In genomic region chr2:93175278-93175677, GRCm38 (mm10) we compare ENCODE assay signal across 12 mouse cellular contexts. TPM values are rescaled to one million over a fixed set of nuclear protein-coding genes. Genes with fewer than 3 reads are reported as not detected.
DNase-seq lines count a peak whose midpoint lies in the region; ATAC-seq and TF ChIP-seq lines count a peak whose summit lies in the region.
"Had no signal": no experiment of that assay in that cellular context is flagged by ENCODE, and none has a peak within 500 bp of the region (broad histone marks: within the 10 kb centered on the region; RNA-seq: fewer than 3 reads in every experiment).

No protein-coding gene starts in this region.

- TF ChIP-seq EP300 in lung, postnatal 0 days (IDR thresholded peaks at IDR 0.05): no peak

- WGBS in heart, embryonic 12.5 days: 35% methylated on average over 5 of the region's 5 CpGs
- 36% methylated on average over 5 of the region's 5 CpGs for WGBS in lung, postnatal 0 days
- 14% methylated on average over 5 of the region's 5 CpGs for WGBS in hindbrain, postnatal 0 days
- WGBS in neural tube, embryonic 12.5 days: 14% methylated on average over 5 of the region's 5 CpGs

- H3K4me2 ChIP-seq in heart, embryonic 12.5 days: no peak overlapping the region
- no peak overlapping the region for H3K4me2 ChIP-seq in lung, postnatal 0 days (replicated peaks; ENCODE audit: low read depth, low read length)
- H3K4me2 ChIP-seq in hindbrain, postnatal 0 days (ENCODE audit: low read depth, low read length): no peak overlapping the region
- H3K4me2 ChIP-seq in neural tube, embryonic 12.5 days (replicated peaks): no peak overlapping the region
- H3K4me2 ChIP-seq: limb, embryonic 15.5 days had no signal

- peaks cover 26% of the 10 kb centered on the region for H3K4me1 ChIP-seq in heart, embryonic 12.5 days (replicated peaks)
- H3K4me1 ChIP-seq in lung, postnatal 0 days (ENCODE audit: insufficient read depth, low read depth, low read length): peaks cover 13% of the 10 kb centered on the region; the same call in 1 of the 2 replicates
- H3K4me1 ChIP-seq in hindbrain, postnatal 0 days (ENCODE audit: insufficient read depth, low read length): peaks cover 30% of the 10 kb centered on the region
- H3K4me1 ChIP-seq in neural tube, embryonic 12.5 days: peaks cover 72% of the 10 kb centered on the region

- H3K27ac ChIP-seq in heart, embryonic 12.5 days (ENCODE audit: poor library complexity, severe bottlenecking): no peak overlapping the region
- no peak overlapping the region for H3K27ac ChIP-seq in lung, postnatal 0 days (ENCODE audit: low read length)
- peak overlapping the region; percentile 82 for H3K27ac ChIP-seq in hindbrain, postnatal 0 days
- peak overlapping the region; percentile 11; the same call in 1 of the 2 replicates for H3K27ac ChIP-seq in neural tube, embryonic 12.5 days
- H3K27ac ChIP-seq: limb, embryonic 15.5 days had no signal

- no peak overlapping the region for H3K9ac ChIP-seq in heart, embryonic 12.5 days
- no peak overlapping the region for H3K9ac ChIP-seq in lung, postnatal 0 days (replicated peaks; ENCODE audit: low read depth)
- no peak overlapping the region for H3K9ac ChIP-seq in hindbrain, postnatal 0 days (replicated peaks; ENCODE audit: low read length)
- H3K9ac ChIP-seq in neural tube, embryonic 12.5 days: no peak overlapping the region
- H3K9ac ChIP-seq: limb, embryonic 15.5 days had no signal

- H3K27me3 ChIP-seq in heart, embryonic 12.5 days (replicated peaks): peaks cover 75% of the 10 kb centered on the region
- peaks cover 5% of the 10 kb centered on the region; the same call in 1 of the 2 replicates for H3K27me3 ChIP-seq in lung, postnatal 0 days (replicated peaks; ENCODE audit: insufficient read depth, low read length)
- no peaks in the 10 kb centered on the region for H3K27me3 ChIP-seq in hindbrain, postnatal 0 days (ENCODE audit: insufficient read depth, low read length)
- H3K27me3 ChIP-seq in neural tube, embryonic 12.5 days (replicated peaks): peaks cover 4% of the 10 kb centered on the region; the same call in 1 of the 2 replicates

- no peak for ATAC-seq in heart, embryonic 12.5 days (ENCODE audit: insufficient number of reproducible peaks, low FRiP score)
- ATAC-seq in lung, postnatal 0 days: peak; percentile 40; the same call in 1 of the 2 replicates
- no peak for ATAC-seq in hindbrain, postnatal 0 days
- ATAC-seq in neural tube, embryonic 12.5 days (ENCODE audit: low FRiP score, low read depth): no peak

- no peaks in the 10 kb centered on the region for H3K36me3 ChIP-seq in heart, embryonic 12.5 days
- H3K36me3 ChIP-seq in lung, postnatal 0 days (ENCODE audit: insufficient read depth, low read length): no peaks in the 10 kb centered on the region
- H3K36me3 ChIP-seq in hindbrain, postnatal 0 days (ENCODE audit: insufficient read depth, low read length): no peaks in the 10 kb centered on the region
- no peaks in the 10 kb centered on the region for H3K36me3 ChIP-seq in neural tube, embryonic 12.5 days
- H3K36me3 ChIP-seq: limb, embryonic 15.5 days had no signal

- no peak overlapping the region for H3K4me3 ChIP-seq in heart, embryonic 12.5 days
- H3K4me3 ChIP-seq in lung, postnatal 0 days (ENCODE audit: low read depth, low read length): no peak overlapping the region
- no peak overlapping the region for H3K4me3 ChIP-seq in hindbrain, postnatal 0 days (ENCODE audit: low read length)
- no peak overlapping the region for H3K4me3 ChIP-seq in neural tube, embryonic 12.5 days
- H3K4me3 ChIP-seq: limb, embryonic 15.5 days had no signal

- DNase-seq in heart, adult 11 months: peak; percentile 98
- DNase-seq in lung, postnatal 0 days (ENCODE audit: low spot score): no peak
- no peak for DNase-seq in lung, postnatal 25 days (ENCODE audit: low spot score)
- no peak for DNase-seq in hindbrain, postnatal 0 days (ENCODE audit: low spot score)
- no peak for DNase-seq in yolk sac, embryonic 10.5 days (ENCODE audit: low spot score)
- no peak for DNase-seq in thymus, adult 18-20 months
- DNase-seq: adrenal gland, adult 2 months; cerebellum, adult 11 months; heart, postnatal 10 days had no signal

- H3K9me3 ChIP-seq in heart, embryonic 12.5 days (replicated peaks): no peaks in the 10 kb centered on the region
- H3K9me3 ChIP-seq in lung, postnatal 0 days (ENCODE audit: low read length): no peaks in the 10 kb centered on the region
- H3K9me3 ChIP-seq in hindbrain, postnatal 0 days (ENCODE audit: low read length): no peaks in the 10 kb centered on the region
- no peaks in the 10 kb centered on the region for H3K9me3 ChIP-seq in neural tube, embryonic 12.5 days
- H3K9me3 ChIP-seq: limb, embryonic 15.5 days had no signal

- TF ChIP-seq CTCF in lung, postnatal 0 days (IDR thresholded peaks at IDR 0.05): no peak
- TF ChIP-seq CTCF in hindbrain, postnatal 0 days (IDR thresholded peaks at IDR 0.05; ENCODE audit: low read depth): no peak

RNA-seq across cellular contexts. Expression of gene Trp53i11, which starts 12.1 kb away (rescaled TPM):
- polyA plus RNA-seq in heart, embryonic 12.5 days (2016; fragmentation: Nextera tagmentation; extraction: Ambion mirVana): 25.2 and 26.7 TPM in 2 replicates
- polyA plus RNA-seq in lung, postnatal 0 days (2015; fragmentation: Nextera tagmentation; extraction: Ambion mirVana): 14.8 and 21.1 TPM in 2 replicates
- total RNA-seq in hindbrain, postnatal 0 days (2014; rRNA removed): 150 and 176 TPM in 2 replicates
- polyA plus RNA-seq in hindbrain, postnatal 0 days (2015; fragmentation: Nextera tagmentation; extraction: Ambion mirVana): 49.6 and 66.7 TPM in 2 replicates
- 144 and 230 TPM in 2 replicates for polyA plus RNA-seq in neural tube, embryonic 12.5 days (2016; fragmentation: Nextera tagmentation; extraction: Ambion mirVana)

Comparison
In these comparisons a context has a peak if more than half of its experiments do, and no peak if none do; other contexts are left out.
1. H3K27ac ChIP-seq: peak in hindbrain, postnatal 0 days (single experiment) and neural tube, embryonic 12.5 days (single experiment); none in heart, embryonic 12.5 days (single experiment) and lung, postnatal 0 days (single experiment).